Mouse (Mus musculus) lung, adult 2 months (tissue): Measurements from ENCODE around the gene Dnah10.

Experiments
- CTCF ChIP-seq: fragments of 200-500 bp; IDR thresholded peaks from 2 replicates; pipeline ENCODE4 v1.5.1; 2011; ENCODE audit warnings: mild to moderate bottlenecking, low read length, control low read depth; ENCODE audit not compliant: insufficient read depth
- POLR2A ChIP-seq: fragments of 200-500 bp; IDR thresholded peaks from 2 replicates; pipeline ENCODE4 v1.6.1; 2011; ENCODE audit warnings: low read depth, mild to moderate bottlenecking, control low read depth, low read length, borderline replicate concordance; ENCODE audit errors: extremely low read depth

DNA sequence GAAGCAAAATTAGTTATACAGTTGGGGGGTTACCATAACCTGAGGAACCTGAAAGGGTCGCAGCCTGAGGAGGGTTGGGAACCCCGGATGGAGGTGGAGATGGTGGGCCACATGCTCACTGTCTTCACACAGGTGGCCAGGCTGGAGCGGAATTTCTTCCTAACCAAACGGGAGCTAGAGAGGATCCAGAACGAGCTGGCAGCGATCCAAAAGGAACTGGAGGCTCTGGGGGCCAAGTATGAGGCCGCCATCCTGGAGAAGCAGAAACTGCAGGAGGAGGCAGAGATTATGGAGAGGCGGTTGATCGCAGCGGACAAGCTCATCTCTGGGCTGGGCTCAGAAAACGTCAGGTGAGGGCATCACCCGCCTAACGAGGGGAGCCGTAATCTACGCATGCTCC, 92.2 kb downstream of the Dnah10 start:
- TF ChIP-seq CTCF, result no peak
- no peak for TF ChIP-seq POLR2A
